Mouse (Mus musculus) skeletal muscle tissue, adult 2 months (tissue): ENCODE data around the gene Tram1l1.
"Not testable (repeated sequence)": the region's sequence is repeated elsewhere in the genome, so short reads cannot be mapped to it uniquely, and the experiment has no call there.

Experiments used
- DNase-seq: peaks from one replicate; pipeline ENCODE4 v3.0.0-alpha.2; 2012; ENCODE audit warnings: low read depth, low spot score

Tram1l1 gene

DNA sequence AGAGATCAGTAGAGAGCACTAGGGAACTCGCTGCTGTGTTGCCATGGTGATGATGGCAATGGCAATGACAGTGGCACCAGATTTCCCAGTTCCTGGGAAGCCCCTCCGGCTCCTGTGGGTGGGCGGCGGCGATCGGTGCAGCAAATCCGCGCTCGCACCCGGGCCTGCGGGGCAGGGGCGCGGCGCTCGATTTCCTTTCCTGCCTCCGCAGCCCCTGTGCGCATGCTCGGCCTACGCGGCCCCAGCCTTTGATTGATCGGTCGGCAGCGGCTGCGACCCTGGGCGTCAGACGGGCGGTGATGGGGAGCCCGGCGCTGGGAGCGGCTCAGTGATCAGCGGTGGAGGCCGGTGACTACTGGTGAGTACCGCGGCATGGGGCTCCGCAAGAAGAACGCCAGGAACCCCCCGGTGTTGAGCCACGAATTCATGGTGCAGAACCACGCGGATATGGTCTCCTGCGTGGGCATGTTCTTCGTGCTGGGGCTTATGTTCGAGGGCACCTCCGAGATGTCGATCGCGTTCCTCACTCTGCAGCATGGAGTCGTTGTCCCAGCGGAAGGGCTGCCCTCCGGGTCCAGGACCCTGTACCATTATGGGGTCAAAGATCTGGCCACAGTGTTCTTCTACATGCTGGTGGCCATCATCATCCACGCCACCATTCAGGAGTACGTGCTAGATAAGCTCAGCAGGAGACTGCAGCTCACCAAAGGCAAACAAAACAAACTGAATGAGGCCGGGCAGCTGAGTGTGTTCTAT lies at the start of gene Tram1l1:
Tram1l1 (plus strand) TSS at position 35 of the 756 bp plus-strand sequence.
- DNase-seq, result no peak

DNA sequence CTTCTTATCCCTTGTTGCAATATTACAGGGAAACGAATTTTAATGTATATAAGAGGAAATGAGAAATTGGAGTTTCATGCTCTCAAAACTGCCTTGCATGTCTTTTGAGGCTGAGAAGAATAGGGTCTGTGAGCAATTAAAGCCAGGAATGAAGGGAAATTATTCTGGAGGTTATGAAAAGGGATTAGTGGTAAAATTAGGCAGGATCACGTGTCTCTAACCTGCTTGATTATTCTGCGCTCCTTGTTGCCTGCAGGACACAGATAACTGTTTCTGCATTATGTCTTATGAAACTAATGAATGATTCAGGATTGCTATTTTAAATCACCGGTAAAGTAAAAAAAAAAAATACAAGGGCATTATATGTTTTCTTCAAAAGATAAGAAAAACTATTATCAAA lies 49.4 kb upstream of the Tram1l1 start:
- no peak for DNase-seq

DNA sequence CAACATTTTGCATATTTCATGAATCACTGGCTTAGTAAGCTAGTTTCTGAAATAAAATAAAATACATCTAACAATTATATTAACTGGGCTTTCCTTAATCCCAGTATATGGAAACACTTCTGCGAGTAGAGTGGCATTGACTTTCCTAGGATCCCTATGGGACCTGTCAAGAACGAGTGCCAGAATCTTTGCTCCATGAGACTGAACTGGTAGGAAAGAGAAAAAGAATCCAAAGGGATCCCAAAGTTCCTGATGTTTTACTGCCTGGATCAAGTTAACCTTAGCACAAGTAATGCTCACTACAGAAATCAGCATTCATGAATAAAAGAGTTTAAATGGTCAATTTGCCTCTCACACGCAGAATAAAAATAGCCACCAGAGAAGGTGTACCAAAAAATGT lies 49.0 kb upstream of the Tram1l1 start:
- no peak for DNase-seq

DNA sequence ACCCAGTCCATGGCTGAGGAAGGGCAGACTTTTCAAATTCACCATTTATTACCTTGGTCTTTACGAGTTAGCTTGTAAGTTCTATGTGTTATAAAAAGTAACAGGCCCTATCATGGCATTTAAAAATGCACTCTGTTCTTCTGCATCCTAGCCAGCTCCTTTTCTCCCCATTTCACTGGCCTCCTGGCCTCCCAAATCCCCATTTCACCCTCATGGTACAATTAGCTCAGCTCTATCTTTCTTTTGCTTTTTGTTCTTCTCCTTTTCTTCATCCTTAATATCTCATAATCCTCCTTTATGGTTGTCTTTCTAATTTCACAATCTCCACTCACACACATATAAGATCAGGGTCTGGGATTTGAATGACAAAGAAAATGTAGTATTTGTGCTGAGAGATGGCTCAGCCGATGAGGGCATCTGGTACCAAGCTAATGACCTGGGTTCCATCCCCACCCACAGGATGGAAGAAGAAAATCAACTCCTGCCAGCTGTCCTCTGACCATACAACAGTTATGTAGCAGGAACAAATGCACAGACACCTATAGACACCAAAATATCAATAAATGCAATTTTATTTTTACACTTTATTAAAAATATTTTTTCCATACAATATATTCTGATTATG lies 48.1 kb upstream of the Tram1l1 start:
- no peak for DNase-seq

DNA sequence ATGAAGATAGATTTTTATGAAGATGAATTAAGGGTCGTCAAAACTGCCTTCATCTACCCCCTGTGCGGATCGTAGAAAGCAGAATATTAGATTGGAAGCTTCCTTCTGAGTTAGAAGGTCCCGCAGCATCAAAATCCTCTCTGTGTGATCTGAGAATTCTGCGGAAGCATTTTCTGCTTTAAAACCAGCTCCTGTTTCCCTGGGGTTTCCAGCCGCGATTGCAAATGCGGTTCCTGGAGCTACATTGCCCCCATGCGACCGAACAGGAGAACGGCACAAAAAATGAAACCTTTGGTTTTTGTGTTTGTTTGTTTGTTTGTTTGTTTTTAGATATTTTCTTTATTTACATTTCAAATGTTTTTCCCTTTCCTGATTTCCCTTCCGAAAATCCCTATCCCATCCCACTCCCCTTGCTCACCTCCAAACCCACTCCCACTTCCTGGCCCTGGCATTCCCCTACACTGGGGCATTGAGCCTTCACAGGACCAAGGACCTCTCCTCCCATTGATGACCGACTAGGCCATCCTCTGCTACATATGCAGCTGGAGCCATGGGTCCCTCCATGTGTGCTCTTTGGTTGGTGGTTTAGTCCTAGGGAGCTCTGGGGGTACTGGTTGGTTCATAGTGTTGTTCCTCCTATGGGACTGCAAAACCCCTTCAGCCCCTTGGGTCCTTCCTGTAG lies 45.6 kb upstream of the Tram1l1 start:
- peak; percentile 4 for DNase-seq

DNA sequence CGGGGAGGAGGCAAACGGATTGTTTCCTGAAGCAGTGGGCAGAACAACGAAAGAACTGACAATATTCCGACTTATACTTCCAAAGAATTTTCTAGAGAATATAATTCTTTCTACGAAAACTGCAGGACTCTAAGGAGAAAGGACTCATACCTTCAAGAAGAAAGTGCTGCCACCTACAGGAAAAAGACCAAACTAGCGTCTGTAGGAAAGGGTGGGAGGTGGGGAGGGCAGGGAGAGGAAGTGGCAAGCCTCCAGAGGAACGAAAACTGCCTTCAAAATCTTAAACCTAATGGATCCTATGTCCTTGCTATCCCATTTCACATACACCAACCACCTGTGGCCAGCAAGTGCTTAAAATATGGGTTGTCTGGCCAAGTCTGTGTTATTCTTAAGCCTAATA lies 31.7 kb upstream of the Tram1l1 start:
- not testable (repeated sequence) for DNase-seq

DNA sequence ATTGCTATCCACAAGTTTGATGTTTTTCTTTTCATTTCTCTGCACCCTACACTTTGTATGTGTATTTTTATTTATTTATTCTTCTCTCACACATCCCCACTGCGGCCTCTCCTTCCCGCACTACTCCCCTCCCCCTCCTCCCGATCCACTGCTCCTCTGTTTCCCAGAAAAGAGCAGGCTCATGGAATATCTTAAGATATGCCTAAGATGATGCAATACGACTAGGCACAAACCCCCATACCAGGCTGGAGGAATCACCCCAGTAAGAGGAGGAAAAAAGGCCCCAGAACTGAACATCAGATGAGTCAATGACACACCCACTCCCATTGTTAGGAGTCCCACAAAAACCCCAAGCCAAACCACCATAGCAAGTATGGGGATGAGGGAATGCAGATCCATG lies 1.4 kb upstream of the Tram1l1 start:
- DNase-seq, result no peak

DNA sequence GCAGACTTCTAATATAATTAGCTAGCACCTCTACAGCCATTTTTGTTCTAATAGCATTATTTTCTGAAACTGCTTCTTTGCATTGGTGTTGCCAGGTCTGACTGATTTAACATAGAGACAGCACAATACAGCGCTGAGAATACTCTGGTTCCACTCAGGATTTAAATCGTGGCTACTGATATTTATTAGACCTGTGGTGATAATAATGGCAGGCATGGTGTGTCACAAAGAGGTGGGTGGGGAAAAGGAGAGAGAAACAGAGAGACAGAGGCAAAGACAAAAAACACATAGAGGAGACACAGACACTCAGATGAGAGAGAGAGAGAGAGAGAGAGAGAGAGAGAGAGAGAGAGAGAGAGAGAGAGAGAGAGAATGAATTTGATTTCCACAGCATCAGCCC lies 257 bp upstream of the Tram1l1 start:
- no peak for DNase-seq

DNA sequence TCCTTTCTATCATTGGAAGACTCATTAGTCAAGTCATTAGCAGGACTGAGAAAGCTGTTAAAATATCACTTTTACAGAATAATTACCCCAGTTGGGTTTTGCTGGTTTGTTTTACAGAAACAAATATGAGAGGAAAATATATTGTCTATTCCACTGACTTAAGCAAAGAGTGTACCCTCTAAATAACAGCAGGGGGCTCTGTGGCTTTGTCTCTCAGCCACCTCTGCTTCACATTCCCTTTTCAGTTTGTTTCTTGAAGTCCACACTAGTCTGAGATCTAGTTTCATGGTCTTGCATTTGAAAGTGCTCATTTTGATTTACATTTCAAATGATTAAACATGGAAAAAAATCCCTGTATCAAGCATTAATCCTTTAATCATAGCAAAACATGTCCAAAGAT lies 25.8 kb downstream of the Tram1l1 start:
- DNase-seq, result no peak

DNA sequence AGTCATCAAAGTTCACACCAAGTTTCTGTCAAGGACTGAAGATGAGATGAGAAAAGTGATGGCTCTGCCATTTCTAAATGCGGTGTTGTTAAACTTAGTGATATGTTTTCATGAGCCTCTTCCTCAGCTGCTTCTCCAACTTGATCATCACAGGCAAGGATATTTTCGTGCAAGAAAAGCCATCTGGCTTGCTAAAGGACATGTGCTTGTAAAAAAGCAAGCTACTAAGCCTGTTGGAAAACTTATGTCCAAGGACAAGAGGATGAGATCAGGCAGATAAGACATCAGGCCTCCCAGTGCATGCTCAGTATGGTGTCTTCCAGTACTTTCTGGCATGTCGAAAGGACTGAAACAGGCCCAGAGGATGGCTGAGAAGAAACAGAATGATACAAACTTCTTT lies 36.9 kb downstream of the Tram1l1 start:
- DNase-seq, result no peak

DNA sequence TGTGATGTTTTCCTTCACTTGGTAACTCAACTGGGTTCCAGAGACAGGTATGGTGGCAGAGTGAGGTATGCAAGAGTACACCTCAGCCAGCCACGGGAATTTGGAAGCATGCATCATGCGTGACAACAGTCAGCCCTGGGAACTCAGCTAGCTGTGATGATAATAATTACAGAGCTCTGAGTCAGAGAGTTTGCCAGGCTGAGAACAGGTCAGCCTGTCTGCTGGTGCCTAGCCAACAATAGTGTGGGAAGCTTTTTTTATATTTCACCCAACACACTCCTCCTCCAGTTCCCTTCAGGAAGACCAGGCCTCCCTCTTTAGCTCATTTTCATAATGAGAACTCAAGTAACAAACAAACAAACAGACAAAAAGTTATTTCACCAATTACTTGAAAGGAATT lies 51.4 kb downstream of the Tram1l1 start:
- no peak for DNase-seq
